Mouse (Mus musculus): ENCODE data around the gene Sapcd1. TPM values are rescaled to one million over a fixed set of nuclear protein-coding genes. Genes with fewer than 3 reads are reported as not detected.
A peak's percentile ranks its signal among the peaks of the same experiment; 100 is the strongest.
"Not testable (repeated sequence)": the region's sequence is repeated elsewhere in the genome, so short reads cannot be mapped to it uniquely, and the experiment has no call there.

Gene Sapcd1
- polyA plus RNA-seq, 1 experiment, result 0.69 TPM

- no peaks in the 10 kb centered on the region for H3K4me1 ChIP-seq (ENCODE audit: control insufficient read depth, insufficient read depth, low read length)
- DNase-seq, result no peak
- H3K4me3 ChIP-seq (ENCODE audit: insufficient read depth, low read depth, low read length), result no peak overlapping the region
- H3K36me3 ChIP-seq (ENCODE audit: control insufficient read depth, insufficient read depth, low read length), result no peaks in the 10 kb centered on the region
- TF ChIP-seq POLR2A (IDR thresholded peaks at IDR 0.05; ENCODE audit: low read depth, low read length) (no peak), CTCF (conservative IDR thresholded peaks at IDR 0.05; ENCODE audit: insufficient read depth, insufficient read length, low read depth, low read length) (no peak)
- WGBS, result 85% methylated on average over 15 of the region's 15 CpGs
- no peaks in the 10 kb centered on the region for H3K27me3 ChIP-seq (replicated peaks; ENCODE audit: control insufficient read depth, insufficient read depth, low read length)
- no peak overlapping the region for H3K27ac ChIP-seq (ENCODE audit: insufficient read depth, low read depth, low read length)
Measured at GRCm38 (mm10) chr17:34998526-34999430, 29.0 kb downstream of the Sapcd1 start.

- Histone ChIP-seq H3K4me3 (ENCODE audit: insufficient read depth, low read depth, low read length) (no peak overlapping the region), H3K4me1 (ENCODE audit: control insufficient read depth, insufficient read depth, low read length) (no peaks in the 10 kb centered on the region), H3K36me3 (ENCODE audit: control insufficient read depth, insufficient read depth, low read length) (no peaks in the 10 kb centered on the region), H3K27ac (ENCODE audit: insufficient read depth, low read depth, low read length) (no peak overlapping the region), H3K27me3 (replicated peaks; ENCODE audit: control insufficient read depth, insufficient read depth, low read length) (no peaks in the 10 kb centered on the region)
- DNase-seq, result no peak
- WGBS, result 81% methylated on average over 5 of the region's 5 CpGs
- TF ChIP-seq CTCF (conservative IDR thresholded peaks at IDR 0.05; ENCODE audit: insufficient read depth, insufficient read length, low read depth, low read length) (no peak), POLR2A (IDR thresholded peaks at IDR 0.05; ENCODE audit: low read depth, low read length) (no peak)
Measured at GRCm38 (mm10) chr17:34997142-34997483, 30.7 kb downstream of the Sapcd1 start.

- Histone ChIP-seq H3K4me3 (ENCODE audit: insufficient read depth, low read depth, low read length) (no peak overlapping the region), H3K4me1 (ENCODE audit: control insufficient read depth, insufficient read depth, low read length) (no peaks in the 10 kb centered on the region), H3K27ac (ENCODE audit: insufficient read depth, low read depth, low read length) (no peak overlapping the region), H3K36me3 (ENCODE audit: control insufficient read depth, insufficient read depth, low read length) (no peaks in the 10 kb centered on the region), H3K27me3 (replicated peaks; ENCODE audit: control insufficient read depth, insufficient read depth, low read length) (no peaks in the 10 kb centered on the region)
- DNase-seq, result no peak
- WGBS, result 77% methylated on average over 13 of the region's 14 CpGs
- no peak for TF ChIP-seq POLR2A (IDR thresholded peaks at IDR 0.05; ENCODE audit: low read depth, low read length)
- no peak for TF ChIP-seq CTCF (conservative IDR thresholded peaks at IDR 0.05; ENCODE audit: insufficient read depth, insufficient read length, low read depth, low read length)
Measured at GRCm38 (mm10) chr17:34996411-34997141, 31.2 kb downstream of the Sapcd1 start.

GRCm38 (mm10) chr17:34995927-34996326 is 31.9 kb downstream of the Sapcd1 start:
- not testable (repeated sequence) for H3K4me1 ChIP-seq (ENCODE audit: control insufficient read depth, insufficient read depth, low read length); H3K4me3 ChIP-seq (ENCODE audit: insufficient read depth, low read depth, low read length); H3K27me3 ChIP-seq (replicated peaks; ENCODE audit: control insufficient read depth, insufficient read depth, low read length); H3K27ac ChIP-seq (ENCODE audit: insufficient read depth, low read depth, low read length); H3K36me3 ChIP-seq (ENCODE audit: control insufficient read depth, insufficient read depth, low read length); DNase-seq
- 94% methylated on average over 4 of the region's 4 CpGs for WGBS

GRCm38 (mm10) chr17:34995192-34995591 is 32.6 kb downstream of the Sapcd1 start:
- not testable (repeated sequence) for H3K4me3 ChIP-seq (ENCODE audit: insufficient read depth, low read depth, low read length); H3K27me3 ChIP-seq (replicated peaks; ENCODE audit: control insufficient read depth, insufficient read depth, low read length); H3K4me1 ChIP-seq (ENCODE audit: control insufficient read depth, insufficient read depth, low read length); H3K36me3 ChIP-seq (ENCODE audit: control insufficient read depth, insufficient read depth, low read length); DNase-seq; H3K27ac ChIP-seq (ENCODE audit: insufficient read depth, low read depth, low read length)
- WGBS, result 68% methylated on average over 4 of the region's 4 CpGs

GRCm38 (mm10) chr17:34994751-34995150 is 33.1 kb downstream of the Sapcd1 start:
- Histone ChIP-seq H3K4me3 (ENCODE audit: insufficient read depth, low read depth, low read length) (no peak overlapping the region), H3K36me3 (ENCODE audit: control insufficient read depth, insufficient read depth, low read length) (no peaks in the 10 kb centered on the region), H3K4me1 (ENCODE audit: control insufficient read depth, insufficient read depth, low read length) (no peaks in the 10 kb centered on the region), H3K27me3 (replicated peaks; ENCODE audit: control insufficient read depth, insufficient read depth, low read length) (no peaks in the 10 kb centered on the region), H3K27ac (ENCODE audit: insufficient read depth, low read depth, low read length) (no peak overlapping the region)
- TF ChIP-seq CTCF (conservative IDR thresholded peaks at IDR 0.05; ENCODE audit: insufficient read depth, insufficient read length, low read depth, low read length), result no peak
- no peak for TF ChIP-seq POLR2A (IDR thresholded peaks at IDR 0.05; ENCODE audit: low read depth, low read length)
- no peak for DNase-seq

- H3K4me1 ChIP-seq (ENCODE audit: control insufficient read depth, insufficient read depth, low read length), result peaks cover 15% of the 10 kb centered on the region; the same call in 1 of the 2 replicates
- TF ChIP-seq POLR2A (IDR thresholded peaks at IDR 0.05; ENCODE audit: low read depth, low read length) (no peak), CTCF (conservative IDR thresholded peaks at IDR 0.05; ENCODE audit: insufficient read depth, insufficient read length, low read depth, low read length) (no peak)
- no peak overlapping the region for H3K4me3 ChIP-seq (ENCODE audit: insufficient read depth, low read depth, low read length)
- DNase-seq, result peak; percentile 49
- no peak overlapping the region for H3K27ac ChIP-seq (ENCODE audit: insufficient read depth, low read depth, low read length)
- H3K36me3 ChIP-seq (ENCODE audit: control insufficient read depth, insufficient read depth, low read length), result no peaks in the 10 kb centered on the region
- 69% methylated on average over 2 of the region's 2 CpGs for WGBS
- H3K27me3 ChIP-seq (replicated peaks; ENCODE audit: control insufficient read depth, insufficient read depth, low read length), result no peaks in the 10 kb centered on the region
Measured at GRCm38 (mm10) chr17:34984218-34984617, 43.6 kb downstream of the Sapcd1 start.

Measured in kidney, adult 2 months (tissue).